Mouse (Mus musculus) hindbrain, embryonic 14.5 days (tissue): ENCODE measurements around the gene Npas2. TPM values are rescaled to one million over a fixed set of nuclear protein-coding genes. Genes with fewer than 3 reads are reported as not detected.

Experiments used
- ATAC-seq: fragments of 200-750 bp; cut with Nextera tagmentation; 2 replicates; pipeline ENCODE4 v1.8.0; 2017; ENCODE audit warnings: moderate number of reproducible peaks, mild to moderate bottlenecking, moderate TSS enrichment, moderate library complexity; ENCODE audit not compliant: low FRiP score
- DNase-seq: peaks from one replicate; pipeline ENCODE4 v3.0.0-alpha.2; 2015; ENCODE audit warnings: low spot score
- H3K27ac ChIP-seq: fragments of 300-500 bp; sonication (generic); 2 replicates; pipeline ENCODE4 v1.5.1; 2014; ENCODE audit warnings: mild to moderate bottlenecking, moderate library complexity
- H3K27me3 ChIP-seq: fragments of 300-500 bp; sonication (generic); 2 replicates; pipeline ENCODE4 v1.6.1; 2014; ENCODE audit warnings: mild to moderate bottlenecking, low read length, mixed read lengths; ENCODE audit not compliant: control insufficient read depth, insufficient read depth
- H3K36me3 ChIP-seq: fragments of 300-500 bp; sonication (generic); replicated peaks from 2 replicates; pipeline ENCODE4 v1.6.1; 2014; ENCODE audit not compliant: control insufficient read depth, insufficient read depth
- H3K4me1 ChIP-seq: fragments of 300-500 bp; sonication (generic); replicated peaks from 2 replicates; pipeline ENCODE4 v1.6.1; 2014; ENCODE audit warnings: antibody characterized with exemption, low read length, mixed read lengths; ENCODE audit not compliant: control insufficient read depth, insufficient read depth
- H3K4me2 ChIP-seq: fragments of 300-500 bp; sonication (generic); replicated peaks from 2 replicates; pipeline ENCODE4 v1.6.1; 2014; ENCODE audit warnings: mild to moderate bottlenecking, moderate library complexity
- H3K4me3 ChIP-seq: fragments of 300-500 bp; sonication (generic); replicated peaks from 2 replicates; pipeline ENCODE4 v1.5.1; 2014; ENCODE audit warnings: mild to moderate bottlenecking, low read length
- H3K9ac ChIP-seq: fragments of 300-500 bp; sonication (generic); 2 replicates; pipeline ENCODE4 v1.6.1; 2014
- H3K9me3 ChIP-seq: fragments of 300-500 bp; sonication (generic); 2 replicates; pipeline ENCODE4 v1.6.1; 2016; ENCODE audit warnings: low read length; ENCODE audit not compliant: control insufficient read depth
- WGBS: fragments of 180-500 bp; shearing (Covaris S2); extraction: QIAGEN DNeasy Blood & Tissue Kit; methylation state at CpG from one replicate; pipeline ENCODE4 v1.1.7; 2014; 5-methylcytosine and 5-hydroxymethylcytosine counted together
- polyA plus RNA-seq: library from polyadenylated mRNA; unstranded; fragments of >200 nt; fragmentation: Nextera tagmentation; extraction: Ambion mirVana; gene quantifications from 2 replicates; pipeline ENCODE4 v1.2.1, GENCODE M21; 2014

The Npas2 gene
- 0.60 and 1.2 TPM in 2 replicates for polyA plus RNA-seq

GRCm38 (mm10) chr1:39192997-39193861 is at the start of gene Npas2:
Npas2 (plus strand) TSS chr1:39193731.
- no peak within 1 kb of the TSS for H3K27ac ChIP-seq
- peak within 1 kb of the TSS; percentile 82 for H3K4me3 ChIP-seq

GRCm38 (mm10) chr1:39156778-39157177 is 36.8 kb upstream of the Npas2 start:
- Histone ChIP-seq H3K27me3 (no peaks in the 10 kb centered on the region), H3K9ac (no peak overlapping the region), H3K4me3 (no peak overlapping the region), H3K4me1 (no peaks in the 10 kb centered on the region), H3K9me3 (no peaks in the 10 kb centered on the region), H3K4me2 (no peak overlapping the region), H3K27ac (no peak overlapping the region), H3K36me3 (no peaks in the 10 kb centered on the region)
- no peak for ATAC-seq
- 91% methylated on average over 4 of the region's 4 CpGs for WGBS
- no peak for DNase-seq

More at GRCm38 (mm10) chr1:39192997-39193861, at the start of gene Npas2:
- no peaks in the 10 kb centered on the region for H3K36me3 ChIP-seq
- DNase-seq (no peak), ATAC-seq (peak; percentile 59)
- H3K9ac ChIP-seq = peak within 1 kb of the TSS; percentile 70
- peak within 1 kb of the TSS; percentile 100 for H3K4me2 ChIP-seq
- no peaks in the 10 kb centered on the region for H3K9me3 ChIP-seq
- peaks cover 14% of the 10 kb centered on the region for H3K4me1 ChIP-seq
- under 1% methylated on average over 42 of the region's 66 CpGs for WGBS
- H3K27me3 ChIP-seq = peaks cover 52% of the 10 kb centered on the region

GRCm38 (mm10) chr1:39160167-39160566 is 33.4 kb upstream of the Npas2 start:
- Histone ChIP-seq H3K27ac (no peak overlapping the region), H3K9me3 (no peaks in the 10 kb centered on the region), H3K36me3 (no peaks in the 10 kb centered on the region), H3K27me3 (no peaks in the 10 kb centered on the region), H3K4me1 (no peaks in the 10 kb centered on the region), H3K4me2 (no peak overlapping the region), H3K9ac (no peak overlapping the region), H3K4me3 (no peak overlapping the region)
- ATAC-seq = no peak
- WGBS = 53% methylated on average over 4 of the region's 4 CpGs
- DNase-seq = no peak

- no peaks in the 10 kb centered on the region for H3K9me3 ChIP-seq
- H3K9ac ChIP-seq = no peak overlapping the region
- ATAC-seq (no peak), DNase-seq (no peak)
- 74% methylated on average over 1 of the region's 1 CpGs for WGBS
- no peak overlapping the region for H3K4me2 ChIP-seq
- no peaks in the 10 kb centered on the region for H3K4me1 ChIP-seq
- H3K27me3 ChIP-seq = no peaks in the 10 kb centered on the region
- H3K27ac ChIP-seq = no peak overlapping the region
- H3K36me3 ChIP-seq = no peaks in the 10 kb centered on the region
- H3K4me3 ChIP-seq = no peak overlapping the region
These were observed 30.5 kb upstream of the Npas2 start for GRCm38 (mm10) chr1:39163077-39163476.

- Histone ChIP-seq H3K9me3 (0 out of 2 replicates have a peak, but pooled peaks cover 8% of the 10 kb centered on the region), H3K4me2 (no peak overlapping the region), H3K27ac (no peak overlapping the region), H3K4me1 (no peaks in the 10 kb centered on the region), H3K27me3 (no peaks in the 10 kb centered on the region), H3K36me3 (no peaks in the 10 kb centered on the region), H3K9ac (no peak overlapping the region), H3K4me3 (no peak overlapping the region)
- WGBS = 89% methylated on average over 5 of the region's 5 CpGs
- DNase-seq (no peak), ATAC-seq (no peak)
These were observed 16.8 kb upstream of the Npas2 start for GRCm38 (mm10) chr1:39176690-39177089.

GRCm38 (mm10) chr1:39177211-39177610 is 16.3 kb upstream of the Npas2 start:
- Histone ChIP-seq H3K27ac (no peak overlapping the region), H3K4me3 (no peak overlapping the region), H3K9me3 (0 out of 2 replicates have a peak, but pooled peaks cover 8% of the 10 kb centered on the region), H3K4me2 (no peak overlapping the region), H3K9ac (no peak overlapping the region), H3K4me1 (no peaks in the 10 kb centered on the region), H3K36me3 (no peaks in the 10 kb centered on the region), H3K27me3 (no peaks in the 10 kb centered on the region)
- ATAC-seq = no peak
- 84% methylated on average over 14 of the region's 14 CpGs for WGBS
- DNase-seq = no peak

- WGBS = 94% methylated on average over 11 of the region's 11 CpGs
- DNase-seq (no peak), ATAC-seq (no peak)
- Histone ChIP-seq H3K4me2 (no peak overlapping the region), H3K9me3 (0 out of 2 replicates have a peak, but pooled peaks cover 8% of the 10 kb centered on the region), H3K4me3 (no peak overlapping the region), H3K27ac (no peak overlapping the region), H3K4me1 (no peaks in the 10 kb centered on the region), H3K36me3 (no peaks in the 10 kb centered on the region), H3K27me3 (no peaks in the 10 kb centered on the region), H3K9ac (no peak overlapping the region)
These were observed 13.7 kb upstream of the Npas2 start for GRCm38 (mm10) chr1:39179806-39180205.

- Histone ChIP-seq H3K9me3 (0 out of 2 replicates have a peak, but pooled peaks cover 8% of the 10 kb centered on the region), H3K9ac (no peak overlapping the region), H3K4me3 (no peak overlapping the region), H3K36me3 (no peaks in the 10 kb centered on the region), H3K27ac (no peak overlapping the region), H3K4me1 (no peaks in the 10 kb centered on the region), H3K4me2 (no peak overlapping the region), H3K27me3 (no peaks in the 10 kb centered on the region)
- WGBS = 96% methylated on average over 1 of the region's 1 CpGs
- DNase-seq (no peak), ATAC-seq (no peak)
These were observed 13.0 kb upstream of the Npas2 start for GRCm38 (mm10) chr1:39180517-39180916.

- H3K4me1 ChIP-seq = 0 out of 2 replicates have a peak, but pooled peaks cover 4% of the 10 kb centered on the region
- H3K9ac ChIP-seq = no peak overlapping the region
- H3K9me3 ChIP-seq = 0 out of 2 replicates have a peak, but pooled peaks cover 8% of the 10 kb centered on the region
- H3K27ac ChIP-seq = no peak overlapping the region
- no peaks in the 10 kb centered on the region for H3K27me3 ChIP-seq
- DNase-seq = no peak
- H3K4me3 ChIP-seq = no peak overlapping the region
- WGBS = 90% methylated on average over 4 of the region's 4 CpGs
- H3K36me3 ChIP-seq = no peaks in the 10 kb centered on the region
- no peak for ATAC-seq
- H3K4me2 ChIP-seq = no peak overlapping the region
These were observed 11.6 kb upstream of the Npas2 start for GRCm38 (mm10) chr1:39181901-39182300.
